Mouse (Mus musculus) hindbrain, embryonic 16.5 days (tissue): ENCODE data around the gene Cracr2a. TPM values are rescaled to one million over a fixed set of nuclear protein-coding genes. Genes with fewer than 3 reads are reported as not detected.

Experiments used
- ATAC-seq: fragments of 200-750 bp; cut with Nextera tagmentation; 2 replicates; pipeline ENCODE4 v1.8.0; 2017; ENCODE audit warnings: moderate TSS enrichment, moderate library complexity
- H3K27ac ChIP-seq: fragments of 300-500 bp; sonication (generic); 2 replicates; pipeline ENCODE4 v1.5.1; 2014; ENCODE audit warnings: low read depth, mild to moderate bottlenecking, control low read depth, low read length, moderate library complexity
- H3K27me3 ChIP-seq: fragments of 300-500 bp; sonication (generic); replicated peaks from 2 replicates; pipeline ENCODE4 v1.6.1; 2014; ENCODE audit warnings: low read length; ENCODE audit not compliant: control insufficient read depth, insufficient read depth
- H3K36me3 ChIP-seq: fragments of 300-500 bp; sonication (generic); 2 replicates; pipeline ENCODE4 v1.6.1; 2014; ENCODE audit warnings: mild to moderate bottlenecking, low read length, moderate library complexity, mixed read lengths; ENCODE audit not compliant: control insufficient read depth, insufficient read depth
- H3K4me1 ChIP-seq: fragments of 300-500 bp; sonication (generic); 2 replicates; pipeline ENCODE4 v1.6.1; 2014; ENCODE audit warnings: low read depth, low read length; ENCODE audit not compliant: control insufficient read depth, insufficient read depth
- H3K4me2 ChIP-seq: fragments of 300-500 bp; sonication (generic); 2 replicates; pipeline ENCODE4 v1.6.1; 2014; ENCODE audit warnings: mild to moderate bottlenecking, low read length, control low read depth, moderate library complexity
- H3K4me3 ChIP-seq: fragments of 300-500 bp; sonication (generic); 2 replicates; pipeline ENCODE4 v1.5.1; 2014; ENCODE audit warnings: mild to moderate bottlenecking, low read length, control low read depth, moderate library complexity
- H3K9ac ChIP-seq: fragments of 300-500 bp; sonication (generic); 2 replicates; pipeline ENCODE4 v1.6.1; 2014; ENCODE audit warnings: low read depth, mild to moderate bottlenecking, control low read depth, low read length, moderate library complexity
- H3K9me3 ChIP-seq: fragments of 300-500 bp; sonication (generic); 2 replicates; pipeline ENCODE4 v1.6.1; 2014; ENCODE audit warnings: mild to moderate bottlenecking, low read length, moderate library complexity; ENCODE audit not compliant: control insufficient read depth
- WGBS: fragments of 180-500 bp; shearing (Covaris S2); extraction: QIAGEN DNeasy Blood & Tissue Kit; methylation state at CpG from one replicate; pipeline ENCODE4 v1.1.7; 2014; 5-methylcytosine and 5-hydroxymethylcytosine counted together
- polyA plus RNA-seq: library from polyadenylated mRNA; unstranded; fragments of >200 nt; fragmentation: Nextera tagmentation; extraction: Ambion mirVana; gene quantifications from 2 replicates; pipeline ENCODE4 v1.2.1, GENCODE M21; 2015

Gene Cracr2a
- polyA plus RNA-seq, 1 experiment from 2014 or later = 1.2 TPM

GRCm38 (mm10) chr6:127552940-127553339, 8.2 kb upstream of the Cracr2a start:
- 82% methylated on average over 4 of the region's 4 CpGs for WGBS
- H3K4me1 ChIP-seq = no peaks in the 10 kb centered on the region
- no peaks in the 10 kb centered on the region for H3K9me3 ChIP-seq
- no peak overlapping the region for H3K4me3 ChIP-seq
- no peaks in the 10 kb centered on the region for H3K36me3 ChIP-seq
- no peak overlapping the region for H3K4me2 ChIP-seq
- no peak for ATAC-seq
- H3K27ac ChIP-seq = no peak overlapping the region
- H3K9ac ChIP-seq = no peak overlapping the region
- H3K27me3 ChIP-seq = no peaks in the 10 kb centered on the region

GRCm38 (mm10) chr6:127555553-127555952, 5.6 kb upstream of the Cracr2a start:
- Histone ChIP-seq H3K9ac (no peak overlapping the region), H3K9me3 (no peaks in the 10 kb centered on the region), H3K4me1 (peaks cover under 1% of the 10 kb centered on the region; the same call in 1 of the 2 replicates), H3K27me3 (0 out of 2 replicates have a peak, but pooled peaks cover 4% of the 10 kb centered on the region), H3K4me3 (no peak overlapping the region), H3K4me2 (no peak overlapping the region), H3K27ac (no peak overlapping the region), H3K36me3 (no peaks in the 10 kb centered on the region)
- 75% methylated on average over 6 of the region's 6 CpGs for WGBS
- no peak for ATAC-seq

DNA sequence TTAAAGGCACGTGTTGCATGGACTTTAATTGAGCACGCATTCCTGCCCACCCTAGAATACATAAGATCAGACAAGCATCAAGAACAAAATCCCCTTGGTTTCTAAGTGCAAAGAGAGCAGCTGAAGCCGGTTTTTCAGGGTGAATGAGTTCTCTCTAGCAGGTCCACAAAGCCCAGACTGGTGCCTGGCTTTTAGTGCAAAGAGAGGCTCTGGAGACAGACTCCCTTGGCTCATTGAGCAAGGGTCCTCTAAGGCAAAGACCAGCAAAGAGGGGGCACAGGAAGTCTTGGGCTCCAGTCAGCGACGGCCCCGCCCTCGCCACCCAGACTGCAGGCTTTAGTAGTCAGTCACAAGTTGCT, 287 bp upstream of the Cracr2a start:
- Histone ChIP-seq H3K9me3 (no peaks in the 10 kb centered on the region), H3K4me2 (peak overlapping the region; percentile 87), H3K4me3 (peak overlapping the region; percentile 46), H3K27me3 (0 out of 2 replicates have a peak, but pooled peaks cover 4% of the 10 kb centered on the region), H3K4me1 (peaks cover 7% of the 10 kb centered on the region), H3K36me3 (no peaks in the 10 kb centered on the region), H3K9ac (peak overlapping the region; percentile 56), H3K27ac (no peak overlapping the region)
- no peak; the same call in 1 of the 2 replicates for ATAC-seq
- WGBS = 11% methylated on average over 7 of the region's 7 CpGs

DNA sequence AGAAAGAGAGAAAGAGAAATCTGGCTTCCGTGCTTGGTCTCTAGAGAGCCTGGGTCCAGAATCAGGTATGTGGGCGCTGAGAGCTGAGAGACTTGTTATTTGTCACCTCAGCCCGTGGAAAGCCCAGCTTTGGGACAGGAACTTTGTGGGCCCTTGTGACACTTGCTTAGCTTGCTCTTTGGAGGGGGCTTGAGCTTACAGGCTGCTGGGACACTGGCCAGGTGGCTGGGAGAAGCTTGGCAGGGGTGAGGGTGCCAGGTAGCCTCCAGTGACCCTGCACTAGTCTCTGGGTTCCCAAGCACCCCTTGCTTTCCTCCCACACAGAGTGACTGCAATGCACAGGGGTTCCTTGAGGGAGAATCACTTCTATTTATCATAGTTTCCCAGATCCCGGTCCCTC, 2.4 kb downstream of the Cracr2a start:
- Histone ChIP-seq H3K9ac (no peak overlapping the region), H3K4me2 (no peak overlapping the region), H3K27me3 (0 out of 2 replicates have a peak, but pooled peaks cover 4% of the 10 kb centered on the region), H3K4me1 (peaks cover 7% of the 10 kb centered on the region), H3K4me3 (no peak overlapping the region), H3K9me3 (peaks cover 2% of the 10 kb centered on the region; the same call in 1 of the 2 replicates), H3K36me3 (no peaks in the 10 kb centered on the region), H3K27ac (no peak overlapping the region)
- WGBS = 72% methylated on average over 4 of the region's 4 CpGs
- ATAC-seq = no peak

- 92% methylated on average over 7 of the region's 7 CpGs for WGBS
- no peak overlapping the region for H3K9ac ChIP-seq
- H3K4me2 ChIP-seq = no peak overlapping the region
- H3K4me1 ChIP-seq = peaks cover 1% of the 10 kb centered on the region; the same call in 1 of the 2 replicates
- H3K27me3 ChIP-seq = no peaks in the 10 kb centered on the region
- no peak overlapping the region for H3K27ac ChIP-seq
- no peak overlapping the region for H3K4me3 ChIP-seq
- H3K36me3 ChIP-seq = no peaks in the 10 kb centered on the region
- ATAC-seq = no peak
- H3K9me3 ChIP-seq = peaks cover 2% of the 10 kb centered on the region; the same call in 1 of the 2 replicates
Measured at GRCm38 (mm10) chr6:127565951-127566732, 5.0 kb downstream of the Cracr2a start.

DNA sequence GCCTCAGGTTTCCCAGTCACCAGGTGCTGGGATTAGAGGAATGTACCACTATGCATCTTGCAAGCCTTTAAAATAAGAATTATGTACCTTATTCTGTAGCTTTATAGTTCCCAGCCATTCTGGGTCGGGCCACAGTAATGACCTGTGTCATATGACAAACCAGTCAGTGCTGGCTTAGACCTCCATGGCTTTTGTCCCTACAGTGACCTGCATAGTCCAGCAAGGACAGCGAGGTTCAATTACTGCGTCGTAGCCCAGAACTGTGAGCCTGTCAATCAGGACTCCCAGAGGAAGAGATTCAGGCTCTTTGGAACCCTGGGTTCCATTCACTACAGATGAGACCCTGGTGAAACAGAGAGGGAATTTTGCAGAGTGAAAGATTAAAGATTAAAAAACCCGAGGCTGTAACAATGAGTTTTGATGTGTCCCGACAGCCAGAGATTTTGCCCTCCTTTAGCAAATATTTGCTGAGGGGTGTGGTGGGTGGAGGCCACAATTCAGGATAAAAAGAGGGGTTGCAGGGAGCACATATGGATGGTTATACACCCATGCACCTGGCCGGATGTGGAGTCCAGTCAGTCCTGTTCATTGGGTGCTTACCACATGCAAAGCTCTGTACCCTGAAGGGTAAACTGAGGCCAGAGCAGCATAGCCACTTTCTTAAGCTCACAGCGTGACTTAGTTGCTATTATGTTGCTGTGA, 10.9 kb downstream of the Cracr2a start:
- no peak overlapping the region for H3K4me3 ChIP-seq
- H3K9ac ChIP-seq = no peak overlapping the region
- H3K27ac ChIP-seq = no peak overlapping the region
- no peak for ATAC-seq
- H3K36me3 ChIP-seq = no peaks in the 10 kb centered on the region
- no peaks in the 10 kb centered on the region for H3K27me3 ChIP-seq
- WGBS = 74% methylated on average over 8 of the region's 8 CpGs
- H3K4me1 ChIP-seq = no peaks in the 10 kb centered on the region
- H3K9me3 ChIP-seq = peaks cover under 1% of the 10 kb centered on the region; the same call in 1 of the 2 replicates
- H3K4me2 ChIP-seq = no peak overlapping the region

DNA sequence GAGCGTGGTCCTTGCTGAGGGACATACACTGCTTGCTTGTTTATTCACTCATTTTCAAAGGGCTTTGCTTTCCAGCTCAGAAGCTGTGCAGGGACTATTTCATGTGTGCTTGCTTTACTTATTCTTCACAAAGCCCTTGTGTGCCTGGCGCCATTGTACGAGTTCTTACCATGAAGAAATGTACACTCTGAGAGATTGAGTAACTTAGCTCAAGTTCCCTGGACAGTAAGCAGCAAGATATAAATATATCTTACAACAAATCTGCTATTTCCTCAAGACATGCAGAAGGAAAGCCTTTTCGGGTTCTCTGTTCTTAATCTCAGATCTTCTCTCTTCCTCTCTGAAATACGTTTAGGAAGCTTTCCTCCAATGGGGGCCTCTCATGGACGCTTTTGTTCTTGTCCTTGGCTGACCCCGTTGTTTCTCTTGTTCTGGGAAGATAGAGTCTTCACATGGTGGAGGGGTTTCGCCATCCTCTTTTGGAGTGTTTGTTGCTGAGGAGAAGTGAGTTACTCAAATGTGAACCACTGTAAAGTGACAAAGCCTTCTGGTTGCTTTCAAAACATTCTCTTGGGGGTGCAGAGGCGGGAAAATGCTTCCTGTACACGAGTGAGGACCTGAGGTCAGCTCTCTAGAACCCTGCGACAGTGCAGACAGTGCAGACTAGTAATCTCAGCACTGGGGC, 12.8 kb downstream of the Cracr2a start:
- no peak for ATAC-seq
- Histone ChIP-seq H3K4me1 (no peaks in the 10 kb centered on the region), H3K27me3 (no peaks in the 10 kb centered on the region), H3K9ac (no peak overlapping the region), H3K4me2 (no peak overlapping the region), H3K9me3 (no peaks in the 10 kb centered on the region), H3K27ac (no peak overlapping the region), H3K4me3 (no peak overlapping the region), H3K36me3 (no peaks in the 10 kb centered on the region)
- 72% methylated on average over 11 of the region's 11 CpGs for WGBS

DNA sequence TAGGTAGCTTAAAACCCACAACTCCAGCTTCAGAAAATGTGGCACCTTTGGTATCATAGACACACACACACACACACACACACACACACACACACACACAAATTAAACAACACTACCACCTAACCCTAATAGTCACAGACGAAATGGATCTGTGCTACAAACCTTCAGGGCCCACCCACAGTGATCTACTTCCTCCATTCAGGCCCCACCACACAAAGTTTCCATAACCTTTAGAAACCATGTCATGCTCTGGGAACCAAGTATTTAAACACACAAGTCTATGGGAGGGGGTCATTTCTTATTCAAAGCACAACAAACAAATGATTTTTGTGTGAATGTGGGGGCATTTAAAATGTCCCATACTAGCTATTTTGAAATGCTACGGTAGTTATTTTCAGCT, 14.1 kb downstream of the Cracr2a start:
- H3K27me3 ChIP-seq = no peaks in the 10 kb centered on the region
- H3K36me3 ChIP-seq = no peaks in the 10 kb centered on the region
- H3K4me2 ChIP-seq = no peak overlapping the region
- no peak overlapping the region for H3K9ac ChIP-seq
- no peaks in the 10 kb centered on the region for H3K4me1 ChIP-seq
- H3K9me3 ChIP-seq = no peaks in the 10 kb centered on the region
- H3K4me3 ChIP-seq = no peak overlapping the region
- 79% methylated on average over 2 of the region's 2 CpGs for WGBS
- no peak for ATAC-seq
- H3K27ac ChIP-seq = no peak overlapping the region

- WGBS = 71% methylated on average over 4 of the region's 4 CpGs
- H3K9me3 ChIP-seq = no peaks in the 10 kb centered on the region
- no peak overlapping the region for H3K4me2 ChIP-seq
- peaks cover 10% of the 10 kb centered on the region for H3K4me1 ChIP-seq
- no peak for ATAC-seq
- no peak overlapping the region for H3K9ac ChIP-seq
- no peak overlapping the region for H3K4me3 ChIP-seq
- no peaks in the 10 kb centered on the region for H3K36me3 ChIP-seq
- no peaks in the 10 kb centered on the region for H3K27me3 ChIP-seq
- no peak overlapping the region for H3K27ac ChIP-seq
Measured at GRCm38 (mm10) chr6:127577688-127578087, 16.6 kb downstream of the Cracr2a start.
